Mouse (Mus musculus): Measurements from ENCODE around the gene Ubl3. TPM values are rescaled to one million over a fixed set of nuclear protein-coding genes. Genes with fewer than 3 reads are reported as not detected.

Ubl3 gene
- polyA plus RNA-seq, 1 experiment, result 47.2 TPM

- H3K27ac ChIP-seq (ENCODE audit: insufficient read depth, low read length), result no peak overlapping the region
- TF ChIP-seq POLR2A (IDR thresholded peaks at IDR 0.05; ENCODE audit: low read depth, low read length) (no peak), CTCF (IDR thresholded peaks at IDR 0.05; ENCODE audit: extremely low read depth, insufficient read depth, insufficient read length, insufficient replicate concordance) (no peak)
- no peaks in the 10 kb centered on the region for H3K36me3 ChIP-seq (ENCODE audit: control insufficient read depth, insufficient read depth, low read length)
- 93% methylated on average over 4 of the region's 4 CpGs for WGBS
- no peaks in the 10 kb centered on the region for H3K27me3 ChIP-seq (ENCODE audit: control insufficient read depth, insufficient read depth, low read length)
- H3K4me3 ChIP-seq (ENCODE audit: extremely low read depth, insufficient read depth, insufficient read length), result no peak overlapping the region
- peaks cover 19% of the 10 kb centered on the region; the same call in 1 of the 2 replicates for H3K4me1 ChIP-seq (ENCODE audit: control insufficient read depth, insufficient read depth, insufficient read length)
- DNase-seq (ENCODE audit: low read depth in 1 of 2, low spot score in 2 of 2), result no peak
Measured at GRCm38 (mm10) chr5:148549307-148549706, 3.3 kb downstream of the Ubl3 start.

GRCm38 (mm10) chr5:148548568-148548967 lies 4.0 kb downstream of the Ubl3 start:
- Histone ChIP-seq H3K4me3 (ENCODE audit: extremely low read depth, insufficient read depth, insufficient read length) (no peak overlapping the region), H3K27me3 (ENCODE audit: control insufficient read depth, insufficient read depth, low read length) (no peaks in the 10 kb centered on the region), H3K27ac (ENCODE audit: insufficient read depth, low read length) (0 out of 2 replicates have a peak overlapping the region, but pooled peaks have one; percentile 31), H3K36me3 (ENCODE audit: control insufficient read depth, insufficient read depth, low read length) (no peaks in the 10 kb centered on the region), H3K4me1 (ENCODE audit: control insufficient read depth, insufficient read depth, insufficient read length) (peaks cover 19% of the 10 kb centered on the region; the same call in 1 of the 2 replicates)
- TF ChIP-seq CTCF (IDR thresholded peaks at IDR 0.05; ENCODE audit: extremely low read depth, insufficient read depth, insufficient read length, insufficient replicate concordance) (no peak), POLR2A (IDR thresholded peaks at IDR 0.05; ENCODE audit: low read depth, low read length) (no peak)
- 77% methylated on average over 9 of the region's 9 CpGs for WGBS
- DNase-seq (ENCODE audit: low read depth in 1 of 2, low spot score in 2 of 2), result no peak

- 29% methylated on average over 10 of the region's 10 CpGs for WGBS
- Histone ChIP-seq H3K4me1 (ENCODE audit: control insufficient read depth, insufficient read depth, insufficient read length) (peaks cover 19% of the 10 kb centered on the region; the same call in 1 of the 2 replicates), H3K27ac (ENCODE audit: insufficient read depth, low read length) (peak overlapping the region; percentile 54; the same call in 1 of the 2 replicates), H3K27me3 (ENCODE audit: control insufficient read depth, insufficient read depth, low read length) (no peaks in the 10 kb centered on the region), H3K36me3 (ENCODE audit: control insufficient read depth, insufficient read depth, low read length) (no peaks in the 10 kb centered on the region), H3K4me3 (ENCODE audit: extremely low read depth, insufficient read depth, insufficient read length) (no peak overlapping the region)
- no peak for TF ChIP-seq CTCF (IDR thresholded peaks at IDR 0.05; ENCODE audit: extremely low read depth, insufficient read depth, insufficient read length, insufficient replicate concordance)
- TF ChIP-seq POLR2A (IDR thresholded peaks at IDR 0.05; ENCODE audit: low read depth, low read length), result no peak
- peak in 1 of 2 experiments; percentile 30 for DNase-seq (ENCODE audit: low read depth in 1 of 2, low spot score in 2 of 2)
Measured at GRCm38 (mm10) chr5:148547870-148548456, 4.6 kb downstream of the Ubl3 start.

GRCm38 (mm10) chr5:148546970-148547369 lies 5.6 kb downstream of the Ubl3 start:
- no peak for DNase-seq (ENCODE audit: low read depth in 1 of 2, low spot score in 2 of 2)
- no peaks in the 10 kb centered on the region for H3K27me3 ChIP-seq (ENCODE audit: control insufficient read depth, insufficient read depth, low read length)
- H3K36me3 ChIP-seq (ENCODE audit: control insufficient read depth, insufficient read depth, low read length), result no peaks in the 10 kb centered on the region
- no peak for TF ChIP-seq CTCF (IDR thresholded peaks at IDR 0.05; ENCODE audit: extremely low read depth, insufficient read depth, insufficient read length, insufficient replicate concordance)
- no peak for TF ChIP-seq POLR2A (IDR thresholded peaks at IDR 0.05; ENCODE audit: low read depth, low read length)
- WGBS, result 72% methylated on average over 2 of the region's 2 CpGs
- H3K4me3 ChIP-seq (ENCODE audit: extremely low read depth, insufficient read depth, insufficient read length), result no peak overlapping the region
- H3K4me1 ChIP-seq (ENCODE audit: control insufficient read depth, insufficient read depth, insufficient read length), result peaks cover 27% of the 10 kb centered on the region; the same call in 1 of the 2 replicates
- no peak overlapping the region for H3K27ac ChIP-seq (ENCODE audit: insufficient read depth, low read length)

GRCm38 (mm10) chr5:148544733-148545132 lies 7.9 kb downstream of the Ubl3 start:
- Histone ChIP-seq H3K36me3 (ENCODE audit: control insufficient read depth, insufficient read depth, low read length) (no peaks in the 10 kb centered on the region), H3K4me1 (ENCODE audit: control insufficient read depth, insufficient read depth, insufficient read length) (peaks cover 27% of the 10 kb centered on the region), H3K27ac (ENCODE audit: insufficient read depth, low read length) (no peak overlapping the region), H3K4me3 (ENCODE audit: extremely low read depth, insufficient read depth, insufficient read length) (no peak overlapping the region), H3K27me3 (ENCODE audit: control insufficient read depth, insufficient read depth, low read length) (no peaks in the 10 kb centered on the region)
- TF ChIP-seq POLR2A (IDR thresholded peaks at IDR 0.05; ENCODE audit: low read depth, low read length) (no peak), CTCF (IDR thresholded peaks at IDR 0.05; ENCODE audit: extremely low read depth, insufficient read depth, insufficient read length, insufficient replicate concordance) (no peak)
- no peak for DNase-seq (ENCODE audit: low read depth in 1 of 2, low spot score in 2 of 2)
- 92% methylated on average over 2 of the region's 2 CpGs for WGBS

GRCm38 (mm10) chr5:148542196-148542595 lies 10.4 kb downstream of the Ubl3 start:
- H3K27ac ChIP-seq (ENCODE audit: insufficient read depth, low read length), result no peak overlapping the region
- DNase-seq (ENCODE audit: low read depth in 1 of 2, low spot score in 2 of 2), result no peak
- no peaks in the 10 kb centered on the region for H3K27me3 ChIP-seq (ENCODE audit: control insufficient read depth, insufficient read depth, low read length)
- peaks cover 22% of the 10 kb centered on the region for H3K4me1 ChIP-seq (ENCODE audit: control insufficient read depth, insufficient read depth, insufficient read length)
- no peaks in the 10 kb centered on the region for H3K36me3 ChIP-seq (ENCODE audit: control insufficient read depth, insufficient read depth, low read length)
- no peak overlapping the region for H3K4me3 ChIP-seq (ENCODE audit: extremely low read depth, insufficient read depth, insufficient read length)
- TF ChIP-seq POLR2A (IDR thresholded peaks at IDR 0.05; ENCODE audit: low read depth, low read length) (no peak), CTCF (IDR thresholded peaks at IDR 0.05; ENCODE audit: extremely low read depth, insufficient read depth, insufficient read length, insufficient replicate concordance) (no peak)
- WGBS, result 47% methylated on average over 2 of the region's 2 CpGs
